Mouse (Mus musculus): Measurements from ENCODE around the gene Rpl9-ps6. TPM values are rescaled to one million over a fixed set of nuclear protein-coding genes. Genes with fewer than 3 reads are reported as not detected.
"Not testable (repeated sequence)": the region's sequence is repeated elsewhere in the genome, so short reads cannot be mapped to it uniquely, and the experiment has no call there.

Rpl9-ps6 gene
- total RNA-seq, 1 experiment from 2014 or later, result 51.4 TPM

DNA sequence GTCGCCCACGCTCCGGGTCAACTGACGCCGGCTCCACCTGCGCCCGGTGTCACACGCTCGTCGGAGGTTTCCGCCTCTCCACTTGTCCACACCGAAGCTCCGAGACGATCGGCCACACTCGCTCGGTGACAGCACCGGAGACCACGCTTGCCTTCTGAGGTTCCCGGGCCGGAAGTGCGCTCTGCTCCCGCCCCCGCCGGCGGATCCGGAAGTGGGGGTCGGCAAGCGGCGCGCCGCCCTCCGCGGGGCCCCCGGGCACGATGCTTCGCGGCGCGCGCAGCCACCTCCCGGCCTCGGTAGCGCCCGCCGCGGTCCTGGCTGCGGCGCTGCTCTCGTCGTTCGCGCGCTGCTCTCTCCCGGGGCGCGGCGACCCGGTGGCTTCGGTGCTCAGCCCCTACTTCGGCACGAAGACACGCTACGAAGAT lies 19.3 kb upstream of the Rpl9-ps6 start, which contains the start of gene Minpp1:
Gene Minpp1, plus strand, starts transcription at position 89 of the 425 bp plus-strand sequence.
- ATAC-seq (ENCODE audit: extremely low read depth, insufficient number of reproducible peaks, low FRiP score, poor library complexity, severe bottlenecking), result peak; percentile 71

DNA sequence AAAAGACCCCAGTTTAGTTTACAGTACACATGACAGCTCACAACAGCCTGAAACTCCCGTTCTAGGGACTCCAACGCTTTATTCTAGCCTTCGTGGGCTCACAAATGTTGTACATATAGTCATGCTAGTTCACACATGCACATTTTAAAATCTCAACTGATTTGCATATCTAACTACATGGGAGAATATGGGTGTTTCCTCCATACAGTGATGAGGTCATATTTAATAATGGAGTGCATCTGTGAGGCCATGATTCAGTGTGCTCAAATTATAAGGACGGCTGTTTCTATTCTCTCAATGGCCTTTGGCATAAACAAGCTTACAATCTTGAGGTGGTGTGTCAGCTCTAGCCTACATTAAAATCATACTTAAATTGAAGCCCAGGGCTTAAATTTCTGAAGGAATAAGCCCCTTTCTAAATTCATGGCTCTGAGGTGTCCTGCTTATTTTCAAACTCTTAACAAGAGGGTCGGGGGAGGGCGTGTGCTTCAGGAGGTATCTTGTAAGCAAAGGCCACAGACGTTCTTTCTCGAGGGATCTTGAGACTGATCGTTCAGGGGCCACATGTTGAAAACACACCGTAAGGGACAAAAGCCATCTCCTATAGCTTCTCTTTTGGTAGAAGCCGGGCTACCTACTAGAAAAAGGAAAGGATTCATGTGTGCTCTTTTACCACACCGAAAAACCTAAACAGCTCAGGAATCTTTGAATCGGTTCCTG lies 18.7 kb upstream of the Rpl9-ps6 start:
- ATAC-seq (ENCODE audit: extremely low read depth, insufficient number of reproducible peaks, low FRiP score, poor library complexity, severe bottlenecking), result no peak; the same call in 1 of the 2 replicates

DNA sequence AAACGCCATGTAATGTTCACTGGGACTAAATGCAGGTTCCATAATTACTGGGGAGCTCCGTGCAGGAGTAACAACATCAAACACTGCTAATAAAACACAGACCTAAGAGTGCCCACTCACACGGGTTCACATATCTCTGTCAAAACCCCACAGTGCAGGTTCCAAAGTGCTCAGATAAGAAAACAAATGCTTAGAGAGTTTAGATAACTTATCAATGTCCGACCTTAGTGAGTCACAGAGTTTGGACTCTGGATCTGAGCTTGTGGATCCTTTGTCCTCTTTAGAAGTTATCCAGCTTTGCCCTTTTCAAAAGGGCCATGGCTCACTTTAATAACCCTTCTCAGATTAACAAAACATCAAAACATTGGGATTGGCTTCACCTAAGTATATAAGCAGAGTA lies 15.1 kb upstream of the Rpl9-ps6 start:
- no peak for ATAC-seq (ENCODE audit: extremely low read depth, insufficient number of reproducible peaks, low FRiP score, poor library complexity, severe bottlenecking)

DNA sequence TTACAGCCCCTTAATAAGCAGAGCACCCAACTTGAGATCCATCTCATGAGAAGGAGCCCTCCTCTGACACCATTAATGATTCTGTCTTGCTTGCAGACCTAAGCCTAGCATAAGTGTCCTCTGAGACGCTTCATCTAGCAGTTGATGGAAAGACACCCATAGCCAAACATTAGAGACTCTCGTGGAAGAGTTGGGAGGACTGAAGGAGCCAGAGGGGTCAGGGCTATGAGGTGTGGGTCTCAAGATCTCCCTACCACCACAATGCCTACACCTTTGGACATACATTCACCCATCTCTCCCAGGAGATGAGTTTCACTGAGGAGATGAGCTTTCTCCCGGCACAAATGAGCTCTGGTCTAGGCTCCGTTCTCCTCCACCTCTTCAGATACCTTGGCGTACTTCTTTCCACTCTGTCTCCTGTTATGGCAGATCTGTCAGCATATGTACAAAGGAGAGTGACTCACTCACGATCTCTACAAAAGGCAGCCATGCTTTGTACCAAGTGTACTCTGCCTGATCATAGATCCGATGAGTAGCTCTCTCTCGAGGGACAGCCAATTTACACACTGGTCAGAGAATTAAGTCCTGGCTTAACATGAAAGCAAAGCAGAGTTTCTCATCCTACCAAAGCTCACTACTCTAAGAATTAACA lies 14.5 kb upstream of the Rpl9-ps6 start:
- no peak for ATAC-seq (ENCODE audit: extremely low read depth, insufficient number of reproducible peaks, low FRiP score, poor library complexity, severe bottlenecking)

DNA sequence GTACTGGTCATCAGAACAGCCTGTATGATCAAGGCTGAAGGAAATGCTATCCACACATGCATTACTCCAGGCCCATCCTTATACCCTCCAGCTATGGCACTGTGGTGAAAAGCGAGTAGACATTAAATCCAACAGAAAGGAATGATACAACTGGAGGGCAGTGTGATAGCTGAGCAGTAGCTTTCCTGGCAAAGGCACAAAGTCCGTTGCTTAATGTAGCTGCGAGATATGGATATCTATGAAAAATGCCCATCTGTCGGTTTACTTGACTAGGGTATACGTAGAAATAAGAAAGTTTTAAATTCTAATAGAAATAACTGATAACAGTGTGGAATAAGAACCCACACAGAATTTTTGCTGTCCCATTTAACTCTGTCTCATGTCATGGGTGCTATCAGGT lies 13.9 kb upstream of the Rpl9-ps6 start:
- ATAC-seq (ENCODE audit: extremely low read depth, insufficient number of reproducible peaks, low FRiP score, poor library complexity, severe bottlenecking), result no peak

DNA sequence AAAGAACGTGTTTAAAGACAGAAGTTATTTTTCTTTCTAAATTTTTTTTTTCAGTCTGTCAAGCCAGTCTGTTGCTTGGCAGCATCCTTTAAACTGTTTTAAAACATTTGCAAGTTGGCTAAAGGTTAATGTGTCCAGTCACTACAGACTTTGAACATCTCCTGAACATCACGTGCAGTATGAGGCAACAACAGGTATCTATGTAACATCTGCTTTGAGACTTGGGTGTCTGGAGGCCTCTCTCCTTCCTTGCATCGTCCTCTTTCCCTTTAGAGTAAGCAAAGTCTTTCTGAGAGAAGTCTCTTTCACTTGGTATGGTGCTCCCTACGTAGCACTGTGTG lies 10.3 kb upstream of the Rpl9-ps6 start:
- ATAC-seq (ENCODE audit: extremely low read depth, insufficient number of reproducible peaks, low FRiP score, poor library complexity, severe bottlenecking), result no peak

DNA sequence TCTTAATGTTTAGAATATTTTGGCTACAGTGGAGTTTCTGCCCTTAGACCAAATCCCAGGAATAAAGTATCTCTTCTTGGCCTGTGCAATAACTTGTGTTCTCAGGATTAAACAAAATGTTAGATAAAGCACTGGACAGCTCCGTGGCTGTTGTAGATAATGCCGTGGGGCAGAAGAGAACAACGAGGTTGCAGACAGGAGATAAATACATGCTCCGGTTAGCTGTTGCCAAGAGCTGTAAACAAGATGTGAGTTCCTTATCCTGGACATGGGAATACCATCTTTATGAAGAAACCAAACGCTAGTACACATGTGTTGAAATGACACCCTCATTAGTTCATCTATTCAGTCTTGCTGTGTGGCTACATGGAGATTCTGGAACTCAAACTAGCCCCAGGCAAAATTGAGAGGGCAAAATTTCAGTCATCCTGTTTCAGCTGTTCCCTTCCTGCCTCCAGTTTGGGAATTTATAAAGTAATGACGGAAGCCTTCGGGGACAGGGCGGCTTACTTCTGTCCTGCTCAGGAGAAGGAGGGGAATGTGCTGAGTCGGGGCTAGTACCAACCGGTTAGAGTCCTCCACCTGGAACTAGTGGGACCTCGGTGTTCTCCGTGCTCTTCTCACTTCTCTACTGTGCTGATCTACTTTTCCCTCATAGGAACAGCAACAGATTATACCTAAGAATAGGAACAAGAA lies 9.8 kb upstream of the Rpl9-ps6 start:
- no peak for ATAC-seq (ENCODE audit: extremely low read depth, insufficient number of reproducible peaks, low FRiP score, poor library complexity, severe bottlenecking)

DNA sequence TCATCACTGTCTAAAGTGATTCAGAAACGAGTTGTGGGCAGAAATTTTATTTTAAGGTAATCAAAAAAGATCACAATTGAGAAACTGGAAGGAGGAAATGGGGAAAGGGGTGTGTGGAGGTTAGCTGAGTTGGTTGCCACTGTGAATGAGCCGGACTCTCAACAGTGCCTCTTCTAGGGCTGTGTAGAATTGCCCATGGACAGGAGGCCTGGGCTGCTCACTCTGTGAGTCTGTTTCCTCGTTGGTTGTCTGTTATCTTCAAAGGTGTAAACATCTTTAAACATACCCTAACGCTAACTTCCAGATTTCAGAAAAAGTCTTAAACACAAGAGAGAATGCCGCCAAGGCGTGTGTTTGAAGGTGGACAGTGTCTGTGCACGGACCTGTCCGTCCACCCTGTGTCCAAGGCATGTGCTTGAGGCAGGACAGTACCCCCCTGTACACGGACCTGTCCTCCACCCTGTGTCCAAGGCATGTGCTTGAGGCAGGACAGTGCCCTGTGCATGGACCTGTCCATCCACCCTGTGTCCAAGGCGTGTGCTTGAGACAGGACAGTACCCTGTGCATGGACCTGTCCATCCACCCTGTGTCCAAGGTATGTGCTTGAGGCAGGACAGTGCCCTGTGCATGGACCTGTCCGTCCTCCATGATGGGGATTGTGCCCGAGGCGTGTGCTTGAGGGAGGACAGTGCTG lies 4.3 kb upstream of the Rpl9-ps6 start:
- no peak for ATAC-seq (ENCODE audit: extremely low read depth, insufficient number of reproducible peaks, low FRiP score, poor library complexity, severe bottlenecking)

DNA sequence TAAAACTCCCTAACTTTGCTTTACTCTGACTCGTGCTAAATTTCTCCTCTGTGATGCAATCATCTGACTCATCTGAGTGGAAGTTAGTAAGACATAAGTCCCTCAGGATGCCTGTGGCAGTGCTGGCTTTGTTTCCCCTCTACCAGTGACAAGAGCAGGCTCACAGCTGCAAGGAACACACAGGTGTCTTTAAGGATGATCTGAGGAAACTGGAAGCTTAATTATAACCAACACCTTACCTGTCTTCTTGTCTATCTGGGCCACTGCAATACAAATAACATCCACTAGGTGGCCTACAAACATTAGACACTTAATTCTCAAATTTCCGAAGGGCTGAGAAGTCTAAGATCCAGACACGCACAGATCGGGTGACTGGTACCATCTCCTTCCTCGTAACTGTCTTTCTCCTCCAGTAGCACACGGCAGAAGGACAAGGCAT lies 3.7 kb upstream of the Rpl9-ps6 start:
- peak; percentile 51; the same call in 1 of the 2 replicates for ATAC-seq (ENCODE audit: extremely low read depth, insufficient number of reproducible peaks, low FRiP score, poor library complexity, severe bottlenecking)

DNA sequence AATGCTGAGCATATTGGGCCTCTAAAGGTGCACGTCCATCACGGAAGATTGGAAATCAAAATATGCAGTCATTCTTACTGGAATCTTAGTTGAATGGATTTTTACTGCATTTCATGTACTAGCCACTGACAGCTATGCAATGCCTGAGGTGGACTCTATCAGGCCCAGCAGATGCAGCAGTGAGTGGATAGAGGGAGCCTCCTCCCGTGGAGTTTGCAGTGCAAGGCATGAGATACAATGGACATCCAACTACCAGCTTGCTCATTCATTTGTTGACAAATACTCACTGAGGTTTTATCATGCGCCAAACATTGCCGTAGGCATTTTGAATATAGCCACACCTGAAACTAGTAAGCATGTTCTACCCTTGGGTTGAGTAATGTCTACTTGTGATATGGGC lies 947 bp upstream of the Rpl9-ps6 start:
- no peak for ATAC-seq (ENCODE audit: extremely low read depth, insufficient number of reproducible peaks, low FRiP score, poor library complexity, severe bottlenecking)

DNA sequence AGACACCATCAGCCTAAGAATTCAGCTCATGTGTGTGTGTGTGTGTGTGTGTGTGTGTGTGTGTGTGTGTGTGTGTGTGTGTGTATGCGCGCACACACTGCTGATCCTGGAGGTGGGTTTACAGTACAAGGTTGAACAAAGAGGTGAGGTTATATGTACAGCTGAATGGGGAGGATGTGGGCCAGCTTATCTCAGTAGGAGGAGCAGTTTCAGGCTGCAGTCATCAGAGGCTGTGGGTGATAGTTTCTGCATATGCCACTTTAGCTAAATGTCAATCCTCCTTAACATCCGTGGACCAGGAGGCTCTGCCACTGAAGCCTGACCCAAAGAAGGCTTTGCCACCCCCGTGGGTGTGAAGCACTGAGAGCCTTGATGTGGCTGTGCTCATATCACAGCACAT lies 1.1 kb downstream of the Rpl9-ps6 start:
- ATAC-seq (ENCODE audit: extremely low read depth, insufficient number of reproducible peaks, low FRiP score, poor library complexity, severe bottlenecking), result no peak

DNA sequence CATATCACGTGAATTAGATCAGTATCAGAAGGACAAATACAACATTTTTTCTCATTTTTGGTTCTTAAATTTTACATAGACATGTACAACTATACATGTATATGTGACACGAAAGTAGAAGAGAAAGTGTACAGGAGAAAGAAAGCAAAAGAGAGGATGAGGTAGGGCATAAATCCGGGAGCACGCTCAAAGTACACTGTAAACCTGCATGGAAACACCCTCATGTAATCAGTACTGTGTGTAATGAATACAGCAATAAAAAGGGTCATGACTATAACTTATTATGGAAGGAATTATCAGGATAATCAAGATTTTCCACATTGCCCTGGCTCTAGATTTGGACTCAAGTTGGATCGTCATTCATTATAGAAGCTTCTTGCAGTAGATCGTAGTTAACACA lies 3.3 kb downstream of the Rpl9-ps6 start:
- no peak for ATAC-seq (ENCODE audit: extremely low read depth, insufficient number of reproducible peaks, low FRiP score, poor library complexity, severe bottlenecking)

DNA sequence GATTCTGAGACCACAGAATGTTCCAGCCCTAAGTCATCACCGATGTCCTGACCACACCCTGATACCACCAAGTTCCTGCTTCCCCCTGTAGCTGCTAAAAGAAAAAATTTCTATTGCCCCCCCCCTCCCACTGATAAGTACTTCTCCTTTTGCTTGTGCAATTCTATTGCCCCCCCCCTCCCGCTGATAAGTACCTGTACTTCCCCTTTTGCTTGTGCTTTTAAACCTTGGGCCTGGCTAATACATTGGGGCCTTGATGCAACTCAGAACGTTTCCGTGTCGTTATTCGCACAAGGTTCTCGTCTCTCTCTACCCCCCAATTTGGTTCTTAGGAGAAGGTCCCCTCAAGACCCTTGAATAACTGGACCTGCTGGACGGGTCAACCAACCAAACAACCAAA lies 8.7 kb downstream of the Rpl9-ps6 start:
- not testable (repeated sequence) for ATAC-seq (ENCODE audit: extremely low read depth, insufficient number of reproducible peaks, low FRiP score, poor library complexity, severe bottlenecking)

DNA sequence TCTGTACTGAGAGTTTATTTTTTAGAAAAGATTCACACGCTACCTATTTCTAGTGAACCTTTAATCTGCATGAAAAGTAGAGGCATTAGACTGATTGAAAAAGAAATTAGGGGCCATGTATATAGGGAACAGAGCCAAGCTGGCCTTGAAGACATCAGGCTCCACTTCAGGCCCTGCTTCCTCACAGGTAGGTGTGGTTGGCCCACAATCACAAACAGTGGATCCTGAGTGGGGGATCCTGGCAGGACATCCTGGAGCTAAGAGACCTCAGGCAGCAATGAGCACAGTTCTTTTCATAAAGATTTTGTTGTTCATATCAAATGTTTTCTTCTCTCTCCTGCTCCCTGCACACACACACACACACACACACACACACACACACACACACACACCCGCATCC lies 9.6 kb downstream of the Rpl9-ps6 start:
- no peak for ATAC-seq (ENCODE audit: extremely low read depth, insufficient number of reproducible peaks, low FRiP score, poor library complexity, severe bottlenecking)

DNA sequence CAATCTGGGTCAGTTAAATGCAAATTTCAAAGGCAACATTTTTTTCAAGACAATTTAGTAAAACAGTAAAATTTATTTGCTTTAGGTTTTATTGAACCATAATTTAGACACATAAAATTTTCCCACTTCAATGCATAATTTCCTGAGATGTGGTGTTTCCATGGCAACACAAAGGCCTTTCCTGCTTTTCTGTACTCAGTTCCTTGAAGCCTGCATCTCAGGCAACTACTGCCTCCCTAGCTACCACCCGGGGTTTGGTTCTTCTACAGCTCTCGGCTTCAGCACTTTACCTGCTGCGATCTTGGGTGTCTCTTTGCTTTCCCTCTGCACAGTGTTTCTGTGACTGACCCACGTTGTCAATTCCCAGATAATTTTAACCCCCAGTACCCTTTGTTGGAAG lies 14.1 kb downstream of the Rpl9-ps6 start:
- no peak for ATAC-seq (ENCODE audit: extremely low read depth, insufficient number of reproducible peaks, low FRiP score, poor library complexity, severe bottlenecking)

DNA sequence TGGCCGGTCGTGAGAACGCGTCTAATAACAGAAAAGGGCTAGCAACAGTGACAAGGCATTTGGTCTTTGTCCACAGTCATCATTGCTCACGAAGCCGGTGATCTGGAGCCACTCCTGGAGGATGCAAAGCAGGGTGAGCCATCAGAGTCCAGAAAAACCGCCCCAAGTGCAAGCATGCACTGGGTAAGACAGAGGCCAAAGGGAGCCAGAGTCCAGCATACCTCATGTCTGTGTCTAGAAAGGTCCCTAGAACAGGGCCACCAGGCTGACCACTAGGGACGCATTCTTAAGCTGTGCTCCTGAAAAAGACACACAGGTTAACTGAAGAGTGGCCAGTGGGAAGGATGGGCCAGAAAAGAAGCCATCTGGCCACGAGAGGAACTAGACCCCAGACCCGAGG lies 17.4 kb downstream of the Rpl9-ps6 start:
- no peak for ATAC-seq (ENCODE audit: extremely low read depth, insufficient number of reproducible peaks, low FRiP score, poor library complexity, severe bottlenecking)

DNA sequence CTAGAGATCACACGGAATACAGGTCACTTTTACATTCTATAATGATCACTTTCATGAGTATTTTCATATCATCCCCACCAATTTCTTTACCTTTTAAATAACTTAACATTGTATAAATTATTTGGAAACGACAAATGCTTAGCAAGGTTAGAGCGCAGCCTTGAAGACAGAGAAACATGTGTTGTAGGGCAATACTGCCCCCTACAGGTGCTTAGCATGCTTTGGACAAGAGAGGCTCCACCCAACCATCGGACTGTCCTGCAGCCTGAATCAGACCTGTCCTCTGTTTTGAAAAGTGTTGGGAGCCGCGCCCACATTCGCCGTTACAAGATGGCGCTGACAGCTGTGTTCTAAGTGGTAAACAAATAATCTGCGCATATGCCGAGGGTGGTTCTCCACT lies 24.8 kb downstream of the Rpl9-ps6 start:
- ATAC-seq (ENCODE audit: extremely low read depth, insufficient number of reproducible peaks, low FRiP score, poor library complexity, severe bottlenecking), result no peak

DNA sequence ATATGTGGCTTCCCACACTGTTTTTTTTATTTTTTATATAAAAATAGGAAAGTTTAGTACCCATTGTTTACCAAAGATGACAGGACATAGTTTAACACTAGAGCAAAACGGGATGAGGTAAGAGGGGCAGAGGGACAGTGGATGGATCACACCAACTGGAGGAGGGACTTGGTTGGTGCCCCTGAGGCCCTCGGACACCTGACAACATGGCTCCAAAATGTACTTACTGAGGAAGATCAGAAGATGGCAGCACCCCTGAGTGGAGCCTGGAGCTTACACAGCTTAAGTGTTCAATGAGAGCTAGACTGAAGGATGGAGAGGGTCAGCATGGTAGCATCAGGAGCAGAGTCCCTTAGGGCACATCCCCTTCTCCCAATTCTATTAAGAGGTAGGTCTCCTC lies 27.0 kb downstream of the Rpl9-ps6 start:
- no peak for ATAC-seq (ENCODE audit: extremely low read depth, insufficient number of reproducible peaks, low FRiP score, poor library complexity, severe bottlenecking)

DNA sequence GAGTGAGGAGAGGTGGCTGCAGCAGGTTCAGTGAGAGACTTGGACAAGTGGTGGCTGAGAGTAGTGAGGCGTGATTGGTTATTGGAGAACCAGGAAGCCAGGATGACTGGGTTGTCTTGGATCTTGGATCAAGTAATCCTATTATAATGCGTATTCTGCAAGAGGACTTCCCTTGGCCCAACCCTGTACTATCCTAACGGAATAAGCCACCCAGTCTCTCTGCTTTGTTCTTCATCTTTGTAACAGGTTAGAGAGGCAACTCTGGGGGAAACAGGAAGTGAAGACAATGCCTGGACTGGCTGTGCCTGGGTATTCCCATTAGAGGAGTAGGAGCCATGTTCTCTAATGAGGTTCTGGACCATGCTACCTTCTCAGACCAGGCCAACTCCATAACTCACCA lies 40.5 kb downstream of the Rpl9-ps6 start:
- no peak for ATAC-seq (ENCODE audit: extremely low read depth, insufficient number of reproducible peaks, low FRiP score, poor library complexity, severe bottlenecking)

DNA sequence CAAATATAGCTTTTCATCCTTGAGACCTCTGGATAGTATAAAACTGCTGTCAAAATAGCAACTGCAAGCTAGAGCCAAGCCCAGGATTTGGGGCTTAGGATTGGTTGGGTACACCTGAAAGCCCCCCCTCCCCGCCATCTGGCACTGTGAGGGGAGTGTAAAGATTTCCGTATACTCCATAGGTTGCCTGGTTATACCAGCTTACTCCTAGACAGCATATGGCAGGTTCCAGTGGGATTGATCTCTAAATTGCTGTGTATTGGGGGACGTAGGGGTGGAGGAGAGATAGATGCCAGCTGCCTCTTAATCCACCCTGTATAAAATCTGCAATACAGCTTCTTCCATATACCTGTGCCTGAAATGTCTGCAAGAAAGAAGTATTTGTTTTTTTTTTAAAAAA lies 41.7 kb downstream of the Rpl9-ps6 start:
- ATAC-seq (ENCODE audit: extremely low read depth, insufficient number of reproducible peaks, low FRiP score, poor library complexity, severe bottlenecking), result no peak

All from neutrophil, adult 5-6 weeks (primary cell).